Mouse (Mus musculus) kidney, postnatal 36 days (tissue): ENCODE data around the gene Pofut1.
"Not testable (repeated sequence)": the region's sequence is repeated elsewhere in the genome, so short reads cannot be mapped to it uniquely, and the experiment has no call there.

Source experiments
- DNase-seq, 2 experiments: peaks; one replicate each; pipeline ENCODE4 v3.0.0; 2021 to 2022; ENCODE audit warnings: mixed read lengths in 2 of 2

Pofut1 gene

DNA sequence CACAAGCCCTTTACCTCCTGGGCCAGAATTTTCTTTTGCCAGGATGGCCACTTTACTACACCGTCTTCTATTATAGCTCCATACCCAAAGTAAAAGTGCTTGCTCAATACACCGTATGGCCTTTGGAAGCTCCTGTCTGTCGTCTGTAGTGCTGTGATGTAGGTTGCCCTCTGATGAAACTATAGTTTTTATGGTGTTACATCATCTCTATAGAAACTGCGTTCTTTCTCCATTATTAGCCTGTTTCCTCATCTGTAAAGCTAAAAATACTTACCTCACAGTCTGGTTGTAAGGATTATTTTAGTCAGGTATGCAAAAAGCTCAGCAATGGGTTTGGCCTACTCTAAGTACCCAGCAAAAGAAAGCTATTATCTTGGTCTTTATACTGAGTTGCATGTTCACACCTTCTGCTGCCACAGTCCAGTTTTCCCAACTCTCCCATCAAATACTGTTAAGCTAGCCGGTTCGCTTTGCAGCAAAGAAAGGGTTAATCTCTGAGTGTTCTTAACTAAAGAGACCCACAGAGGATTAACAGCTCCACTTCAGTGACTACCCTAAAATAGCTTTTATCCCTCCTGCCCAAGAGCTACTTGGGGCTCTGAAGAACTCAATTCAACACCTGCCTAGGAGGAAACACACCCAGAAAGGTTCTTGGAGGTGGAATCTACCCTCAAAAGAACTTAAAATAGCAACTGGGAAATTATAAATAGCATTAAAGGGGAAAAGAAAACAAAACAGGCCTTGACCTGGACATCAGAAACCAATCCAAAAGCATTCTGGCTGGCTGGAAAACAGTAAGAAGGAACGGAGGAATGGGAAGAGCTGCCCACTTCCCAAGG, 2.1 kb upstream of the Pofut1 start:
- DNase-seq, result no peak

DNA sequence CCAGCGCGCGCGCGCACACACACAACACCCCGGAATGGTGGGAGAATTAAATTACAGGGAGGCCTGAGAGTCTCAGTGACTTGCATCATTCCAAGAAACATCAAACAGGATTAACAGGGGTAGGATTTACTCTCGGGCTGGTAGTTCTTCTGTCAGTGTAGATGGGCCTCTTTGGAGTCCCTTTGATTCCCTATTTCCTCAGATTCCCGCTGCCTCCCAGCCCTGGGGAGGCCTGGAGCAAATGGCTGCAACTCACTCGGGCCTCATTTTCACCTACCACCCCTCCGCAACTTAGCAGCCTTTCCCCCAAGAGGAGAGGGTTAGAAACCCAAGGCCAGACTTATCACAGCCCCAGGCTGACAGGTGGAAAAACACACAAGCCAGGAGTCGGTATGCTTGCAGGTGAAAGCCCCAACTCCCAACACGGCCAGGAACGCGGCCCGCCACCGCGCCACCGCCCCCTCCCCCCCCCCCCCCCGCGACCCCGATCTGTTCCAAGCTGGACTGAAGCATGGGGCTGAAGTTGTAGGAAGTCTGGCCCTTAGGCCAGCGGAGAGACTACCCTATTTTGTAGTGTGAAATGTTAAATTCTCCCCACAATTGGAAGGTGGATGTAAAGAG, 1.4 kb upstream of the Pofut1 start:
- peak in 1 of 2 experiments; percentile 27 for DNase-seq

DNA sequence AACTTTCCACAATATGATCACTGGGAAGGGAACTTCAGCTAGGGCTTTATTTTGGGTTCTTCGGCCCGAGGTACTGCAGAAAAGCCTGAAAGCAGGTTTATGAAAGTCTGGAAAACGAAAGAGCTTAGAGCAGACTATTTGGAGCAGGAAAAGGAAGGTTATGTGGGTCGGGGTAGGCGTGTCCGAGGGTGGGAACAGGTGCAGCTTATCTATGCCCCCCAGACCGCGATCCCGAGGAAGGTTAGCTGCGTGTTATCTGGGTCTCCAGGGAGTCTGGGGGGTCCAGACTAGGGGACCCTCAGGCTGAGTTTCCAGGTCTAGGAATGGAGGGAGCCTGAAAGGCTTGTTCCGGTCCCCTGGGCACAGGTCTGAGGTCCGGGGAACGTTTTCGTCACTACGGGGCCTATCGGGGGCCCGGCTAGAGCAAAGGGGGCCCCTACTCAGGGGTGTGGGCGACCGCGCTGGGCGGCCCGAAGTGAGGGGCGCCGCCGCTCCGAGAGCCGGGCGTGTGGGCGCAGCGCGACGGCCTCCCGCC, 565 bp upstream of the Pofut1 start:
- DNase-seq, result peak in 1 of 2 experiments; percentile 49

DNA sequence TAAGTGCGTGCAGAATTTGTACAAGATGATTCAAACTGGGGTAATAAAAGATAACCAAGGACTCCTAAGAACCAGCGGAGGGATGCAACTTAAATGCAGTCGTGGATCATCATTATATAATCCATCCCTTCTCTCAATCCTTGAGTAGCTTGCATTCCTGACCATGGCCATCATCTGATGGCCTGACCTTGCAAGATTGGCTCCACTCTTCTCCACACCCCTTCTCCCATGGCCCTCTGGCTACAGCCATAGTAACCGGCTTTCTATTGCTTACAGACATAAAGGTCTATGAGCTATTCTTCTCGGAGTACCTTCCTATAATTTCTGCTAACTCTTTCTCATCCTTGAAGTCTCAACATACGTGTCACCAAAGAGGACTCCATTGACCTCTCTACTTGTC, 823 bp downstream of the Pofut1 start:
- DNase-seq, result no peak

DNA sequence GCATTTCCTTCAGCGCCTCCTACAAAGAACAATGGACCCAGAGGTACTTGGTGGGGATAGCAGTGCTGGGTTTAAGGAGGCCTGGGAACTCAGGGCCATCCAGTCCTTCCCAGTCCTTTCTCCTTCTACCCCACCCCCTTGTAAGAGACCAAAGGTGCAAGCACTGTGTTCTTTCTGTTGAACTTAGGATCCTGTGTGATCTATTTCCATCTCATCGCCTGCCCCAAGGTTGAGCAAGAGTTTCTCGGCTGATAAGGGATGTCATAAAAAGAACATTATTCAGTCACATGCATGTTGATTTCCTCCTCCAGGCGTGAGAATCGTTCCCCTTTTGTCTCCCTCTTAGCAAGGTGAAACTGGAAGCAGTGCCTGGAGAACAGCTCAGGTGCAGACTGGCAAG, 8.4 kb downstream of the Pofut1 start:
- no peak for DNase-seq

DNA sequence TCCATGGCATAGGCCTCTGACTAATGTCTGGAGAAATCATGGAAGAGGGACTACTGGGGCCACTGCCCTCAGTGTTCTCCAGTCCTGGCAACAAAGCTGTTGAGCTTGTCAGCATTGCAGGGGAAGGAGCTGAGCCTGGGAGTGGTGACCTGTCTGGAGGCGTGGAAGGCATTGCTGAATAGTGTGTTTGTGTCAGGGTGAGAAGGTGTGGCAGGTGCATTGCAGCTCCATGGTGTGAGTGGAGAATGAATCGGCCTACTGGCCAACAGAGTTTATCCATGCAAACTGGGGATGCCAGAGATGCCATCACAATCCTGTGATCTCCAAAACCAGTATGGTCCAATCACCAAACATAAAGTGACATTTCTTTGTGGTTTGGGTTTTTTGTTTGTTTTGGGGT, 15.3 kb downstream of the Pofut1 start:
- no peak for DNase-seq

DNA sequence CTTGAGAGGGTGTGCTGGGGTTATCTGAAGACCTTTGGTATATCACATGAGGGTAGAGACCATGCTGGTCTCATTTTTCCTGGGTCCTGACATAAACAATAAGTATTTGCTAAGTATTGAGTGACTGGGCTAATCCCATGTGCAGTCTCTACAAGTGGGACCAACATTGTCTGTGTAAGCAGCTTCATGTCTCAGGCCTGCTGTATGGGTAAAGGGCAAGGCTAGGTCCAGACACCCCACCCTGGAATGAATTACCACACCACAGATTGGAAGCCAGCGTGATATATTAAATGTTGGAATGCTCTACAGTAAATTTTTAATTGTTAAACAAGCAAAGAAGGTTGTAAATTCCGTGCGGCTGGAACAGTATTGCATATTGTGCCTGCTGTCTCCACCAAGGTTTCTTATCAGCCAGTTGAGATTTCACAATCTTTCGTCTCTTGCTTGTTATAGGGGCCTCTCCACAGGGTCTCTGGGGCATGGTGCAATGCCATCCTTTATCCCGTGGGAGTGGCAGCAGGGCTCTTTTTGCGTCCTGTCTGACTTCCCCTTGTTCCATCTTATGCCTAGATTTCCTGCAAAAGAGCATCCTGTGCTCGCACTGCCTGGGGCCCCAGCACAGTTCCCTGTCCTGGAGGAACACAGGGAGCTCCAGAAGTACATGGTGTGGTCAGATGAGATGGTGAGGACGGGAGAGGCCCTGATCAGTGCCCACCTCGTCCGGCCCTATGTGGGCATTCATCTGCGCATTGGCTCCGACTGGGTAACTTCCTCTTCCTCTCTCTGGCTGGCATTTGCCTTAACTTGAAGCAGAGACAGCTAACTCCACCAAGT, 17.9 kb downstream of the Pofut1 start:
- no peak for DNase-seq

DNA sequence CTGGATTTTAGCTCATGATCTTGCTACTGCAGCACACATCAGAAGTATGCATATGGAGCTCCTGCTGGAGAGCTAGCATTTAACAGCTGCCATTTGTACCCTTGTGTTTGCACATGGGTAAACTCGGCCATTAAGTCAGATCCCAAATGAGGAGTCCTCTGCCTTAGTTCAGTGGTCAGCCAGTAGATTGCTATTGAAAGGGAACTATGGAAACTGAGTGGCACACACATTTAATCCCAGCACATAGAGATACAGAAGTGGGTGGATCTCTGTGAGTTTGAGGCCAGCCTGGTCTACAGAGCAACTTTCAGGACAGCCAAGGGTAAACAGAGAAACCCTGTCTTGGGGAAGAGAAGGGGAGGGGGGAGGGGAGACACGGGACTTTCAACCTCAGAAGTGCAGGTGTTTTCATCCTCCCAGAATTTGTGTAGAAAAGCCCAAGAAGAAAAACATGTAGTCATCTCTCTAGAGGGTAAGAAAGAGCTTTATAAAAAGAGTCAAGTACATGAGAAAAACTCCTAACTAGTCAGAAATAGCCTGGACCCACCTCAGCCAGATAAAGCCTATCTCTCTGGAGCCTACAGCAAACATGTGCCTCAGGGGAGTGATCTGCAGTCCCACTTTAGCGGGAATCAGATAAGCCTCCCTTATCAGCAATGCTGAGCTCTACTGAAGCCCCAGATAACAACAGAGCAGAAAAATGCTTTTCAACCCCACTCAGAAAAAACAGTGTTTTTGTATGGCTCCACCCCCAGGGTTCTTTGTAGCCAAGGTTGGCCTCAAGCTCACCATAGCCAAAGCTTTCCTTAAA, 18.7 kb downstream of the Pofut1 start:
- DNase-seq, result no peak

DNA sequence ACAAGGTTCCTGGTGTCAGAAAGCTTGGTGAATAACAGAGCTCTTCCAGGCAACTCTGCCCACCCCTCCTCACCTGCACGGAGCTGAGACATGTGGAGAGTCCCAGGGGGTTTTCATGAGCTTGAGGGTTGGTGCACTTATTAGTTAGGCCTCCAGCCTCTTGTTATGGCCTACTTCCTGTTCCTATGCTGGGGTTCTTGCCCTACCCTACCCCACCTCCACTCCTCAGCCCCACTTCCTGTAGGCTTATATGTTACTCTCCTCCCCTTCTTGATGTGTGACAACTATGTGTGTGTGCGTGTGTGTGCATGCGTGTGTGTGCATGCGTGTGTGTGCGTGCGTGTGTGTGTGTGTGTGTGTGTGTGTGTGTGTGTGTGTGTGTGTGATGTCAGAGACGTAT, 21.7 kb downstream of the Pofut1 start:
- DNase-seq, result no peak

DNA sequence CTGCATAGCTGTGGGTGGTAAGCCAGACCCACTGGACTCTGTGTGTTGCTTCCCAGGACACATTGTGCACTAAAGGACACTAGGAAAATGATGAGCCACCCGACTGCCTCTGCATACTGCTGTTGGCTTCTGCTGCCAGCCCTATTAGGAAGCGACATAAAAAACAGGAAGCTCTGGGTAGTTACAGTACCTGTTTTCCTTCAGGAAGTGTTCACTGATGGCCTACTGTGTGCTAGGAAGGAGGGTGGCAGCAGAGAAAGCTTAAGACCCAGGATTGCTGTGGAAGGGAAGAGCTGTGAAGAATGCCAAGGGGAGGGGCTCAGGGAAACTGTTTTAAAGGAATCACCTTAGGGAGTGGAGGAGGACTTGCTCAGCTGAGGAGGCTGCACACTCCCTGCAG, 26.0 kb downstream of the Pofut1 start:
- DNase-seq, result no peak

DNA sequence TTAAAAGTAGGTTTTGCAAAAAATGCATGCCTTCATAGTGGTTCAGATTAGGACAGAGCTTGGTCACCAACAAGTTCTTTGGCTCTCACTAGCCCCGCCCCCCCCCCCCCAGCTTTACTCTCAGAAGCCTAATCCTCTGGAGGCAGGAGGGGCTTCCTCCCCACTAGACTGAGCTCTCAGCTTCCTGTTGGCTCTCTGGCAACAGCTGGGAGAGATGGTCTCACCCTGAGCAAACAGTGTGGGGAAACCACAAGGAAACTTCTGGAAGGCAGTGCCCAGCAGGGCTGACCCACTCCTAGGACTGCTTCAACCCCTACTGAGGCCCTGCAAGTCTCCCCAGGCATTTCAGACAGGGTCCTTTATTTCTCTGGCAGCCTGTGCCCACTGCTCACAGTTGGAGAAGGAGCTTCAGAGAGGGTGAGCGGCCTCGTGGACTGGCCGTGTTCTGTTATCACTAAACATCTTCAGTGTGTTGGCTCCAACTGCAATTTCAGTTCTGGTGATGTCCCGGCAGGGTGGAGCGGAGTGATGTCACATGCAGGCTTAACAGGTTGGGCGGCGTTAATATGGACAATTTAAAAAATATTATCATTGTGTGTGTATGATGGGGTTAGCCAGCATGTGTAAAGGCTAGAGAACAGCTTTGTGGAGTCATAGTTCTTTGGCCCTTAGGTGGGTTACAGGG, 29.0 kb downstream of the Pofut1 start:
- not testable (repeated sequence) for DNase-seq

DNA sequence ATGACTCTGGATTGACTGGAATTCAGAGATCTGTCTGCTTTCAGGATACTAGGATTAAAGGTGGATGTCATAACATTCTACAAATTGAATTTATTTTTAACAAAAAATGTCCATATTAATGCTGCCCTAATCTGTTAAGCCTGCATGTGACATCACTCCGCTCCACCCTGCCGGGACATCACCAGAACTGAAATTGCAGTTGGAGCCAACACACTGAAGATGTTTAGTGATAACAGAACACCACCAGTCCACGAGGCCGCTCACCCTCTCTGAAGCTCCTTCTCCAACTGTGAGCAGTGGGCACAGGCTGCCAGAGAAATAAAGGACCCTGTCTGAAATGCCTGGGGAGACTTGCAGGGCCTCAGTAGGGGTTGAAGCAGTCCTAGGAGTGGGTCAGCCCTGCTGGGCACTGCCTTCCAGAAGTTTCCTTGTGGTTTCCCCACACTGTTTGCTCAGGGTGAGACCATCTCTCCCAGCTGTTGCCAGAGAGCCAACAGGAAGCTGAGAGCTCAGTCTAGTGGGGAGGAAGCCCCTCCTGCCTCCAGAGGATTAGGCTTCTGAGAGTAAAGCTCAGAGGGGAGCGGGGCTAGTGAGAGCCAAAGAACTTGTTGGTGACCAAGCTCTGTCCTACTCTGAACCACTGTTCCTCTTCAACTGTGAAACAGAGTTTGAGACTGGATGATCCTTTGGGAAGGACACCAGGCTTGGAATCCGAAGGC, 33.0 kb downstream of the Pofut1 start:
- not testable (repeated sequence) for DNase-seq

DNA sequence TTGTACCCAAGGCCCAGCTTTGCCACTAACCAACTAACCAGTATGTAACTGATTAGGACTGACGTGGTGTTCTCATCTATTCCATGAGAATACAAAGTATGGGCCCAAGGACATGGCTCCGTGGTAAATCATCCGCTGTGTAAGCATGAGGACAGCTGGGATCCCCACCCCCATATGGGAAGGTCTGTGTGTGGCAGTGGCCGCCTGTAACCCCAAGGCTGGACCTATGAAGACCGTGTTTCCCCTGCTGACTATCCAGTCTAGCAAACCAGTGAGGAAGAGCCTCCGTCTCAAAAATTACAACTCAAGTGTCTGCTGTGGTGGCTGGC, 33.5 kb downstream of the Pofut1 start:
- no peak for DNase-seq

DNA sequence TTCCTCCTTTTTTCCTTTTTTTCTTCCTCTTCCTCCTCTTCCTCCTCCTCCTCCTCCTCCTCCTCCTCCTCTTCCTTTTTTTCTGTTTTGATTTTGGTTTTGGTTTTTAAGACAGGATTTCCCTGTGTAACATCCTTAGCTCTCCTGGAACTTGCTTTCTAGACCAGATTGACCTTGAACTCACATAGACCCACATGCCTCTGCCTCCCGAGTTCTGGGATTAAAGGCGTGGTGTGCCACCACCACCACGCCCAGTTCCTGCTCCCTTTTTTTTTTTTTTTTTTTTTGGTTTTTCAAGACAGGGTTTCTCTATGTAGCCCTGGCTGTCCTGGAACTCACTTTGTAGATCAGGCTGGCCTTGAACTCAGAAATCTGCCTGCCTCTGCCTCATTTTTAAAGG, 34.2 kb downstream of the Pofut1 start:
- DNase-seq, result not testable (repeated sequence)

DNA sequence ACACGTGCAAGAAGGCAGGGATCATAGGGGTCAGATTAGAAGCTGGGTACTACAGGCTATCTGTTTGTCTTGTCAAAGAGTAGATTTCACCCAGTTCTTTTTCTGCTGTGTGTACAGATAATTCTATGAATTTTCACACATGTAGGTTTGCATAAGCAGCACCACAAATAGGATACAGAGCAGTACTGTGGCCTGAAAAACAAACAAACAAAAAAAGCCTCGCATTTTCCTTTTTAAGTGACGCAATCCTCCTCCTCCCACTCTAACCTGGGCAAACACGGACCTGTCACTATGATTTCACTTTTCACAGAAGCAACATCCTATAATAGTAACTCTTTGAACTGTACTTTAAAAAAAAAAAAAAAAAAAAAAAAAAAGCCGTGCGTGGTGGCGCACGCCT, 35.1 kb downstream of the Pofut1 start:
- DNase-seq, result no peak

DNA sequence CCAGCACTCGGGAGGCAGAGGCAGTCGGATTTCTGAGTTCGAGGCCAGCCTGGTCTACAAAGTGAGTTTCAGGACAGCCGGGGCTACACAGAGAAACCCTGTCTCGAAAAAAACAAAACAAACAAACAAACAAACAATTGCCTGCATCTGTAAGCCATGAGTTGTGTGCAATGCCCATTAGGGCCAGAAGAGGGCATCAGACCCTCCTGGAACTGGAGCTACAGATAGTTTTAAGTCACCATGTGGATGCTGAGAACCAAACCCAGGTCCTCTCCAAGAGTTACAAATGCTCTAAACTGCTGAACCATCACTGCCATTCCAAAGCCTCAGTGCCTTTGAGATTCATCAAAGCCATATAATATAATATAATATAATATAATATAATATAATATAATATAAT, 35.5 kb downstream of the Pofut1 start:
- not testable (repeated sequence) for DNase-seq

DNA sequence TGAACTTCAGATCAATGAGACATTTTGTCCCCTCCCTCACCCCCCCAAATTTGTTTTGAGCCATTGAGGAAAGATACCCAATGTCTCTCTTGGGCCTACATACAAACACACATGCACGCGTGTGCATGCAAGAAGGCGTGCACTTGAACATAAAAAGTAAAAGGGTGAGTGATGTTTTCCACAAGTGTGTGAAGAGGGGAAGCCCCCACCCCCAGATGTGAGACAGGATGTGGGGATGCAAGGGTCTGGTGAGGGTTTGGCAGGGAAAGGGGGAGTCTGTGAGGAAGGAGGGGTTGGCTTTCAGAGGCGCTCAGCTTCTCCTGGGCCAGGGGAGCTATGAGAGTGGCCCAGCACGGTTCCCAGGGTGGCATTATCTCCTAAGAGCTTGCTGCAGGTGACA, 37.0 kb downstream of the Pofut1 start:
- no peak for DNase-seq

DNA sequence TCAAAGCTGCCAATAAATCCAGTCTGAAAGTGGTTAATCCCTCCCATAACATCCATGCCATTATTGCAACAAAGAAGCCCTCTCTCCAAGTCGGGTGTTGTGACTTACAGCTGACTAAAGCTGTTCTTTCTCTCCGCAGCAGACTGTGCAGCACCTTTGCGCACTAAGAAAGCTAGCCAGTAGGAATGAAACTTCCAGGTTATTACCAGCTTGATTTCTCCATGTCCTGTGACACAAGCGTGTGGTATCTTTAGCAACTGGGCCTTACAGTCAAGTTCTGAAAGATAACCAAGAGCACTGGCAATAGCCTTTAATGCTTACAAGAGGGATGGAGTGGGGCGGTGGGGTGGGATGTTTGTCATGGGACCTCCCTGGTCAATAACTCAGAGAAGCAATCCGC, 42.6 kb downstream of the Pofut1 start:
- DNase-seq, result no peak

DNA sequence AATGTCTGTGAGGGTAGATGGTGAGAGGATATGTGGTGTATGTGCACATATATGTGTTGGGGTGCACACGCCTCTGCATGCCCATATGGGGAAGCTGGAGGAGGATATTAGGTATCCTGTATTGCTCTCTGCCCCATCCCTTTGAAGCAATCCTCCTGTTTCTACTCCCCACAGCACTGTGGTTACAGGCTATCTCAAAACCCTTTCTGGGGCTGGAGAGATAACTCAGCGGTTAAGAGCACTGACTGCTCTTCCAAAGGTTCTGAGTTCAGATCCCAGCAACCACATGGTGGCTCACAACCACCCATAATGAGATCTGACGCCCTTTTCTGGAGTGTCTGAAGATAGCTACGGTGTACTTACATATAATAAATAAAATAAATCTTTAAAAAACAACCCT, 45.2 kb downstream of the Pofut1 start:
- no peak for DNase-seq

DNA sequence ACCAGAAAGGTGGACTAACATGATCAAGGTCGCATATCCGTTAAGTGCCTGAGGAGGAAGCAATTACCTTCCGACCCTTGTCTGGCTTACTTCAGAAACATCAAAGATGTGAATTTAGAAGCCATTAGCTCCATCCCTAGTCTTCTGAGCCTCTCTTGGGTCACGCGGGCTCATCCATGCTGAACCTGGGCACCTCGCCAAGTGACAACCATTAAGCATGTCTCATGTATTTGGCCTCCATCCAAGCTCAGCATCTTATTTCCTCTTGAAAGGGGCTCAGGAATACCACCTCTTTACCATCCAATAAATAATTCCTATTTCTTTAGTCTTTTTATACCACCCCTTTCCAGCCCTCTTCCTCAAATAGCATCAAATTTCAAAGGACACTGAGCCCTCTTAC, 46.5 kb downstream of the Pofut1 start:
- DNase-seq, result peak; percentile 44 to 66
